Mouse (Mus musculus) brown adipose tissue, adult 24 weeks (tissue): ENCODE results near the gene Slc30a7. TPM values are rescaled to one million over a fixed set of nuclear protein-coding genes. Genes with fewer than 3 reads are reported as not detected.
A peak's percentile ranks its signal among the peaks of the same experiment; 100 is the strongest.

Experiments
- H3K27ac ChIP-seq: fragments of 200-500 bp; replicated peaks from 2 replicates; pipeline ENCODE4 v1.5.1; 2012; ENCODE audit warnings: low read depth, mild to moderate bottlenecking, low read length
- H3K4me1 ChIP-seq: fragments of 200-500 bp; 2 replicates; pipeline ENCODE4 v1.6.1; 2012; ENCODE audit warnings: low read length, mixed read lengths; ENCODE audit not compliant: control insufficient read depth, insufficient read depth, insufficient read length
- H3K4me3 ChIP-seq: fragments of 200-500 bp; 2 replicates; pipeline ENCODE4 v1.5.1; 2012; ENCODE audit warnings: low read depth, mild to moderate bottlenecking, low read length, moderate library complexity; ENCODE audit not compliant: insufficient read depth
- polyA plus RNA-seq: library from polyadenylated mRNA; stranded (reverse); fragments of >200 nt; gene quantifications from 2 replicates; pipeline ENCODE4 v1.2.4, GENCODE M21; 2012; ENCODE audit not compliant: missing spikeins, insufficient read depth, insufficient read length

Gene Slc30a7
- polyA plus RNA-seq, 1 experiment = 2.1 TPM

- H3K4me1 ChIP-seq = no peaks in the 10 kb centered on the region
- H3K27ac ChIP-seq = no peak overlapping the region
- no peak overlapping the region for H3K4me3 ChIP-seq
These were observed 36.0 kb downstream of the Slc30a7 start for GRCm38 (mm10) chr3:115971045-115971785.

GRCm38 (mm10) chr3:115968745-115969530 is 38.3 kb downstream of the Slc30a7 start:
- no peaks in the 10 kb centered on the region for H3K4me1 ChIP-seq
- H3K27ac ChIP-seq = no peak overlapping the region
- no peak overlapping the region for H3K4me3 ChIP-seq

- H3K27ac ChIP-seq = no peak overlapping the region
- H3K4me3 ChIP-seq = no peak overlapping the region
- no peaks in the 10 kb centered on the region; the same call in 1 of the 2 replicates for H3K4me1 ChIP-seq
These were observed 43.1 kb downstream of the Slc30a7 start for GRCm38 (mm10) chr3:115964071-115964470.

- no peaks in the 10 kb centered on the region; the same call in 1 of the 2 replicates for H3K4me1 ChIP-seq
- H3K4me3 ChIP-seq = no peak overlapping the region
- H3K27ac ChIP-seq = no peak overlapping the region
These were observed 43.6 kb downstream of the Slc30a7 start for GRCm38 (mm10) chr3:115963597-115963996.

GRCm38 (mm10) chr3:115962028-115962415 is 45.2 kb downstream of the Slc30a7 start:
- H3K4me3 ChIP-seq = no peak overlapping the region
- no peaks in the 10 kb centered on the region; the same call in 1 of the 2 replicates for H3K4me1 ChIP-seq
- no peak overlapping the region for H3K27ac ChIP-seq

GRCm38 (mm10) chr3:115961311-115962027 is 45.7 kb downstream of the Slc30a7 start:
- H3K27ac ChIP-seq = no peak overlapping the region
- no peaks in the 10 kb centered on the region; the same call in 1 of the 2 replicates for H3K4me1 ChIP-seq

GRCm38 (mm10) chr3:115957223-115957622 is 50.0 kb downstream of the Slc30a7 start:
- Histone ChIP-seq H3K4me3 (no peak overlapping the region), H3K27ac (no peak overlapping the region), H3K4me1 (no peaks in the 10 kb centered on the region; the same call in 1 of the 2 replicates)

More at GRCm38 (mm10) chr3:115961311-115962027, 45.7 kb downstream of the Slc30a7 start:
- no peak overlapping the region for H3K4me3 ChIP-seq

- H3K4me3 ChIP-seq = no peak overlapping the region
- H3K27ac ChIP-seq = peak overlapping the region; percentile 50
- H3K4me1 ChIP-seq = peaks cover 8% of the 10 kb centered on the region; the same call in 1 of the 2 replicates
These were observed 54.1 kb downstream of the Slc30a7 start for GRCm38 (mm10) chr3:115953088-115953487.

- H3K27ac ChIP-seq = peak overlapping the region; percentile 15
- H3K4me3 ChIP-seq = no peak overlapping the region
- peaks cover 8% of the 10 kb centered on the region; the same call in 1 of the 2 replicates for H3K4me1 ChIP-seq
These were observed 54.9 kb downstream of the Slc30a7 start for GRCm38 (mm10) chr3:115952356-115952755.

GRCm38 (mm10) chr3:115951221-115951620 is 56.0 kb downstream of the Slc30a7 start:
- Histone ChIP-seq H3K4me1 (peaks cover 8% of the 10 kb centered on the region; the same call in 1 of the 2 replicates), H3K27ac (peak overlapping the region; percentile 61), H3K4me3 (no peak overlapping the region)

GRCm38 (mm10) chr3:115949921-115950877 is 57.0 kb downstream of the Slc30a7 start:
- Histone ChIP-seq H3K4me3 (no peak overlapping the region), H3K27ac (no peak overlapping the region), H3K4me1 (peaks cover 8% of the 10 kb centered on the region; the same call in 1 of the 2 replicates)

GRCm38 (mm10) chr3:115949220-115949920 is 57.8 kb downstream of the Slc30a7 start:
- Histone ChIP-seq H3K27ac (no peak overlapping the region), H3K4me1 (peaks cover 8% of the 10 kb centered on the region; the same call in 1 of the 2 replicates), H3K4me3 (no peak overlapping the region)

GRCm38 (mm10) chr3:115946272-115946671 is 60.9 kb downstream of the Slc30a7 start:
- H3K4me3 ChIP-seq = no peak overlapping the region
- H3K4me1 ChIP-seq = peaks cover 6% of the 10 kb centered on the region; the same call in 1 of the 2 replicates
- H3K27ac ChIP-seq = no peak overlapping the region
